Mouse (Mus musculus) midbrain, postnatal 0 days (tissue): ENCODE measurements around the gene Stk10. TPM values are rescaled to one million over a fixed set of nuclear protein-coding genes. Genes with fewer than 3 reads are reported as not detected.

Source experiments
- ATAC-seq: fragments of 200-750 bp; cut with Nextera tagmentation; 2 replicates; pipeline ENCODE4 v1.8.0; 2017; ENCODE audit warnings: moderate number of reproducible peaks, mild to moderate bottlenecking, moderate TSS enrichment, moderate library complexity; ENCODE audit not compliant: low FRiP score
- DNase-seq: peaks from one replicate; pipeline ENCODE4 v3.0.0-alpha.2; 2015; ENCODE audit warnings: low spot score
- H3K27ac ChIP-seq: fragments of 300-500 bp; sonication (generic); 2 replicates; pipeline ENCODE4 v1.5.1; 2014; ENCODE audit warnings: low read depth, mild to moderate bottlenecking, low read length, mixed read lengths
- H3K27me3 ChIP-seq: fragments of 300-500 bp; sonication (generic); 2 replicates; pipeline ENCODE4 v1.6.1; 2014; ENCODE audit warnings: low read length, control low read depth, mixed read lengths; ENCODE audit not compliant: insufficient read depth
- H3K36me3 ChIP-seq: fragments of 300-500 bp; sonication (generic); 2 replicates; pipeline ENCODE4 v1.6.1; 2014; ENCODE audit warnings: low read length, control low read depth, mixed read lengths; ENCODE audit not compliant: insufficient read depth
- H3K4me1 ChIP-seq: fragments of 300-500 bp; sonication (generic); 2 replicates; pipeline ENCODE4 v1.6.1; 2014; ENCODE audit warnings: mild to moderate bottlenecking, control low read depth, antibody characterized with exemption, low read length, mixed read lengths; ENCODE audit not compliant: insufficient read depth
- H3K4me2 ChIP-seq: fragments of 300-500 bp; sonication (generic); 2 replicates; pipeline ENCODE4 v1.6.1; 2014; ENCODE audit warnings: low read depth, mild to moderate bottlenecking, low read length, mixed read lengths; ENCODE audit not compliant: poor library complexity, severe bottlenecking
- H3K4me3 ChIP-seq: fragments of 300-500 bp; sonication (generic); 2 replicates; pipeline ENCODE4 v1.5.1; 2014; ENCODE audit warnings: low read depth, mild to moderate bottlenecking, low read length, moderate library complexity
- H3K9ac ChIP-seq: fragments of 300-500 bp; sonication (generic); replicated peaks from 2 replicates; pipeline ENCODE4 v1.6.1; 2014; ENCODE audit warnings: mild to moderate bottlenecking, low read length, moderate library complexity, mixed read lengths; ENCODE audit not compliant: poor library complexity, severe bottlenecking
- H3K9me3 ChIP-seq: fragments of 300-500 bp; sonication (generic); 2 replicates; pipeline ENCODE4 v1.6.1; 2016; ENCODE audit warnings: low read length, control low read depth
- CTCF ChIP-seq: IDR thresholded peaks from 2 replicates; pipeline ENCODE4 v1.5.1; 2016; ENCODE audit warnings: antibody characterized with exemption, mild to moderate bottlenecking
- WGBS: fragments of 180-500 bp; shearing (Covaris S2); extraction: QIAGEN DNeasy Blood & Tissue Kit; methylation state at CpG from one replicate; pipeline ENCODE4 v1.1.7; 2014; 5-methylcytosine and 5-hydroxymethylcytosine counted together
- polyA plus RNA-seq: library from polyadenylated mRNA; unstranded; fragments of >200 nt; fragmentation: Nextera tagmentation; extraction: Ambion mirVana; gene quantifications from 2 replicates; pipeline ENCODE4 v1.2.1, GENCODE M21; 2015
- total RNA-seq: library from RNA; depleted of rRNA; stranded (reverse); fragments of >200 nt; gene quantifications from 2 replicates; pipeline ENCODE4 v1.2.3, GENCODE M21; 2014

Stk10 gene
- total and polyA plus RNA-seq, 2 experiments from 2014 or later: 0.99 to 9.4 TPM

DNA sequence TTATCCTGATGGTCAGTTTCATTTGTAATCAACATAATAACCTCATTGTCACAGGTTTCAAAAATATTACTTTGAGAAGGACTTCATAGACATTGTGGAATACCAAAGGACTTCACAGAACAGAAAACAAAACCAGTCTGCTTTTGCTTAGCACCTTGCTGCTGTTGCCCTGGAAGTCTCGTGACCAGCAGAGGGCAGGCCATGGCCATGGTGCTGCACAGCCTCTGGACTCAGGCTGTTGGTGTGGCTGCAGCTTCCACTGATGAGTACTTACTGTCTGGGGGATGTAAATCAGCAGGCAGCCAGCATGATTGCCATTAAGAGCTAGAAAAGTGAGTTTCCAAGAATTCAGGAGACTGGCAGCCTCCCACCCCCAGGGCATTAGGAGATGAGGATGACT lies 92.6 kb downstream of the Stk10 start:
- WGBS: 61% methylated on average over 1 of the region's 1 CpGs

DNA sequence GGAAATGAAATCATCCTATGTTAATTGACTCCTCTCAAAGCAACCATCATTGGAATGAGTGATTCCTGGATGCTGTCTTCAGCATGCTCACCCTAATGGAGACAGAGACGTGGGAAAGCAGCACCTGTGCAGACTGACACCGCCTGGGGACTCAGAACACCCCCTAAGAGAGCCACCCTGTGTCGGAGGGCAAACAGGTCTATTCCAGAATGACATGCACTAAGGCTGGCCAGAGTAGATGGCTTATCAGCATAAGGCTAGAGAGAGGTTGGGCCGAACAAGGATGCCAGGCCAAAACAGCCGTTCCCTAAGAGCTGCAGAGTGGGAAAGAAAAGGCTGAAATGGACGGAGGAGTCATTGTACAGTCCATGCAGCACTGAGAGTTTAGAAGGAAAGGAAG lies 93.0 kb downstream of the Stk10 start:
- Histone ChIP-seq H3K9me3 (no peaks in the 10 kb centered on the region), H3K4me1 (no peaks in the 10 kb centered on the region), H3K4me2 (no peak overlapping the region)

More for the DNA sequence above, 92.6 kb downstream of the Stk10 start:
- Histone ChIP-seq H3K27ac (no peak overlapping the region), H3K36me3 (no peaks in the 10 kb centered on the region; the same call in 1 of the 2 replicates), H3K4me1 (no peaks in the 10 kb centered on the region), H3K4me2 (no peak overlapping the region), H3K9ac (no peak overlapping the region), H3K27me3 (no peaks in the 10 kb centered on the region), H3K4me3 (no peak overlapping the region), H3K9me3 (no peaks in the 10 kb centered on the region)
- peak; percentile 67 for TF ChIP-seq CTCF
- ATAC-seq (no peak), DNase-seq (peak; percentile 30)

DNA sequence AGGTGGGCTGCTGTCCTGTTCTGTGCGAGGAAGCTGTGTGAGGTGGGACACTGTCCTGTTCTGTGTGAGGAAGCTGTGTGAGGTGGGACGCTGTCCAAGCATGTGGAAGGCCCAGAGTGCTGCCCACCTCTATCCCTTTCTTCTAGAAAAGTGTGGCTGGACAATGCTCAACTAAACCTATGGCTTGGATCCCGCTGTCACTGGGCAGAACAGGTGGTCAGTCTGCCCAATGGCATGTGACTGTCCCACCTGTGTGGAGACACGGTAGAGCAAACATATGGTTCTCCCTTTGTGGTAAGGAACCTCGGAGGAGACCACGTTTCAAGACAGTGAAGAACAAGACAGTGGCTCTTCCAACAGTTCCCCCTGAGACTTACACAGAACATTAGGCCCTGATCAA lies 94.8 kb downstream of the Stk10 start:
- no peak overlapping the region for H3K27ac ChIP-seq
- ATAC-seq: no peak
- H3K4me1 ChIP-seq: no peaks in the 10 kb centered on the region
- H3K9me3 ChIP-seq: no peaks in the 10 kb centered on the region
- no peaks in the 10 kb centered on the region for H3K27me3 ChIP-seq
- TF ChIP-seq CTCF: no peak
- no peak overlapping the region for H3K4me2 ChIP-seq
- no peak overlapping the region for H3K9ac ChIP-seq
- WGBS: 87% methylated on average over 6 of the region's 6 CpGs
- no peak overlapping the region for H3K4me3 ChIP-seq
- no peaks in the 10 kb centered on the region for H3K36me3 ChIP-seq
- no peak for DNase-seq

More for the DNA sequence above, 93.0 kb downstream of the Stk10 start:
- no peak for DNase-seq
- no peak overlapping the region for H3K4me3 ChIP-seq
- no peak for ATAC-seq
- H3K36me3 ChIP-seq: no peaks in the 10 kb centered on the region; the same call in 1 of the 2 replicates
- 81% methylated on average over 6 of the region's 6 CpGs for WGBS
- no peak for TF ChIP-seq CTCF
- no peaks in the 10 kb centered on the region for H3K27me3 ChIP-seq
- H3K9ac ChIP-seq: no peak overlapping the region
- no peak overlapping the region for H3K27ac ChIP-seq

DNA sequence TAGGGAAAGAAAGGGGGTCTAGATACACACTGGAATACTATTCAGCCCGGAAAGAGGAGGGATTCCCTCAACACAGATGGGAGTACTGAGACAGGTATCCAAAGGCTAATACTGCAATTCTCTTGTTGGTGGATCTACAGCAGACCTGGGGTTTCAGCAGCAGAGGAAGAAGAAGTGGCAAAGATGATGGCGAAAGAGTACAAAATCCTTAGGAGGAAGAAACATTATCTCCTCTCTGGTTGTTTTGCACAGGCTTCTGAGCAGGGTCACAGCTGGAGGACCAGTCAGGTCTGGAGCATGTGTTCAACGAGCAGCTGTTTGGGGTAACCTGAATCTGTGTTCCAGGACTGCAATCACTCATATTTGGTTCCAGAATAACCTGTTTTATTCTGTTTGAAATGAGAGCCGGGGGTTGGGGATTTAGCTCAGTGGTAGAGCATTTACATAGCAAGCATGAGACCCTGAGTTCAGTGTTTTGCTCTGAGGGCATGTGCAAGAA lies 96.7 kb downstream of the Stk10 start:
- Histone ChIP-seq H3K27ac (no peak overlapping the region), H3K9me3 (no peaks in the 10 kb centered on the region), H3K4me1 (no peaks in the 10 kb centered on the region), H3K4me3 (no peak overlapping the region), H3K27me3 (no peaks in the 10 kb centered on the region), H3K4me2 (no peak overlapping the region), H3K36me3 (no peaks in the 10 kb centered on the region), H3K9ac (no peak overlapping the region)
- no peak for DNase-seq
- no peak for TF ChIP-seq CTCF
- no peak for ATAC-seq
- WGBS: 85% methylated on average over 4 of the region's 4 CpGs

DNA sequence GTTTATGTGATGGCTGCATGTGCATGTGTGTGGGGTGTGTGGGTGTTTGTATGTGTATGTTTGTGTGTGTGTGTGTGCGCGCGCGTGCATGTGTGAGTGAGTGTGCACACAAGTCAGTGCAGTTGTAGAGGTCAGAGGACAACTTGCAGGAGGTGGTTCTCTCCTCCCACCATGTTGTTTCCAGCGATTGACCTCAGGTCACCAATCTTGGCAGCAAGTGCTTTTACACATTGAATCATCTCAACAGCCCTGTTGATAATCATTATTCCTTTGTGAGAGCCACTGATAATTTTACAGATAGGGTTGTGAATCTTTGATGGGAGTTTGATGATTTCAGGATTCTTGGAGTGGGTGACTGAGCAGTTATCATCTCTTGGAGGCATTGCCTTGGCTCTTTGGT lies 99.6 kb downstream of the Stk10 start:
- no peak for TF ChIP-seq CTCF
- H3K4me2 ChIP-seq: no peak overlapping the region
- H3K4me1 ChIP-seq: no peaks in the 10 kb centered on the region
- H3K36me3 ChIP-seq: no peaks in the 10 kb centered on the region
- no peaks in the 10 kb centered on the region for H3K27me3 ChIP-seq
- no peak overlapping the region for H3K27ac ChIP-seq
- H3K4me3 ChIP-seq: no peak overlapping the region
- WGBS: 96% methylated on average over 5 of the region's 5 CpGs
- ATAC-seq: no peak
- no peaks in the 10 kb centered on the region for H3K9me3 ChIP-seq
- DNase-seq: no peak
- H3K9ac ChIP-seq: no peak overlapping the region

DNA sequence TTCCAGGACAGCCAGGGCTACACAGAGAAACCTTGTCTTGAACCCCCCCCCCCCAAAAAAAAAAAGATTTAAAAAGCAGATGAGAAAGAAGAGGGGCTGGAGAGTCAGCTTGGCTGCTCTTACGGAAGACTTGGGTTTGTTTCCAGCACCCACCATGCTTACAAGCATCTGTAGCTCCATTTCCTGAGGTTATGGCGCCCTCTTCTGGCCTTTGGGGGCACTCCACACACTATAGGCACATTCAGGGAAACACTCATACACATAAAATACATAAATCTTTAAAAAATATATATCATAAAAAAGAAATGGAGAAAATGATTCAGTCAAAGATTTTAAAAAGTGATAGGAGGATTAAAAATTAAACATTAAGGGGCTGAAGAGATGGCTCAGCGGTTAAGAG lies 100.4 kb downstream of the Stk10 start:
- H3K9ac ChIP-seq: no peak overlapping the region
- no peaks in the 10 kb centered on the region for H3K4me1 ChIP-seq
- no peaks in the 10 kb centered on the region for H3K9me3 ChIP-seq
- H3K27me3 ChIP-seq: no peaks in the 10 kb centered on the region
- no peak overlapping the region for H3K27ac ChIP-seq
- ATAC-seq (no peak), DNase-seq (no peak)
- no peak overlapping the region for H3K4me3 ChIP-seq
- no peaks in the 10 kb centered on the region for H3K36me3 ChIP-seq
- TF ChIP-seq CTCF: peak; percentile 27
- WGBS: 68% methylated on average over 3 of the region's 3 CpGs
- H3K4me2 ChIP-seq: no peak overlapping the region
